Mouse (Mus musculus) hindbrain, embryonic 16.5 days (tissue): ENCODE measurements at regions not wholly inside any gene's neighbourhood (a gene's known extent, or its start where the extent isn't known, plus 50 kb on each side); places are given as distances from the start of the nearest gene placed in this dataset.
A peak's percentile ranks its signal among the peaks of the same experiment; 100 is the strongest.

ENCODE experiments used
- ATAC-seq: fragments of 200-750 bp; cut with Nextera tagmentation; 2 replicates; pipeline ENCODE4 v1.8.0; 2017; ENCODE audit warnings: moderate TSS enrichment, moderate library complexity
- H3K27ac ChIP-seq: fragments of 300-500 bp; sonication (generic); 2 replicates; pipeline ENCODE4 v1.5.1; 2014; ENCODE audit warnings: low read depth, mild to moderate bottlenecking, control low read depth, low read length, moderate library complexity
- H3K27me3 ChIP-seq: fragments of 300-500 bp; sonication (generic); replicated peaks from 2 replicates; pipeline ENCODE4 v1.6.1; 2014; ENCODE audit warnings: low read length; ENCODE audit not compliant: control insufficient read depth, insufficient read depth
- H3K36me3 ChIP-seq: fragments of 300-500 bp; sonication (generic); 2 replicates; pipeline ENCODE4 v1.6.1; 2014; ENCODE audit warnings: mild to moderate bottlenecking, low read length, moderate library complexity, mixed read lengths; ENCODE audit not compliant: control insufficient read depth, insufficient read depth
- H3K4me1 ChIP-seq: fragments of 300-500 bp; sonication (generic); 2 replicates; pipeline ENCODE4 v1.6.1; 2014; ENCODE audit warnings: low read depth, low read length; ENCODE audit not compliant: control insufficient read depth, insufficient read depth
- H3K4me2 ChIP-seq: fragments of 300-500 bp; sonication (generic); 2 replicates; pipeline ENCODE4 v1.6.1; 2014; ENCODE audit warnings: mild to moderate bottlenecking, low read length, control low read depth, moderate library complexity
- H3K4me3 ChIP-seq: fragments of 300-500 bp; sonication (generic); 2 replicates; pipeline ENCODE4 v1.5.1; 2014; ENCODE audit warnings: mild to moderate bottlenecking, low read length, control low read depth, moderate library complexity
- H3K9ac ChIP-seq: fragments of 300-500 bp; sonication (generic); 2 replicates; pipeline ENCODE4 v1.6.1; 2014; ENCODE audit warnings: low read depth, mild to moderate bottlenecking, control low read depth, low read length, moderate library complexity
- H3K9me3 ChIP-seq: fragments of 300-500 bp; sonication (generic); 2 replicates; pipeline ENCODE4 v1.6.1; 2014; ENCODE audit warnings: mild to moderate bottlenecking, low read length, moderate library complexity; ENCODE audit not compliant: control insufficient read depth
- WGBS: fragments of 180-500 bp; shearing (Covaris S2); extraction: QIAGEN DNeasy Blood & Tissue Kit; methylation state at CpG from one replicate; pipeline ENCODE4 v1.1.7; 2014; 5-methylcytosine and 5-hydroxymethylcytosine counted together

GRCm38 (mm10) chr14:47823182-47823581 lies 174.9 kb downstream of the Ktn1 start:
- Histone ChIP-seq H3K9me3 (no peaks in the 10 kb centered on the region), H3K27ac (no peak overlapping the region), H3K4me3 (no peak overlapping the region), H3K4me1 (no peaks in the 10 kb centered on the region; the same call in 1 of the 2 replicates), H3K36me3 (no peaks in the 10 kb centered on the region), H3K27me3 (no peaks in the 10 kb centered on the region), H3K4me2 (no peak overlapping the region), H3K9ac (no peak overlapping the region)
- 63% methylated on average over 9 of the region's 9 CpGs for WGBS
- no peak for ATAC-seq

GRCm38 (mm10) chr14:47823696-47824095 lies 175.4 kb downstream of the Ktn1 start:
- no peaks in the 10 kb centered on the region; the same call in 1 of the 2 replicates for H3K4me1 ChIP-seq
- ATAC-seq: no peak
- H3K4me3 ChIP-seq: no peak overlapping the region

GRCm38 (mm10) chr14:47825446-47825956 lies 177.3 kb downstream of the Ktn1 start:
- ATAC-seq: no peak

More at GRCm38 (mm10) chr14:47823696-47824095, 175.4 kb downstream of the Ktn1 start:
- no peak overlapping the region for H3K9ac ChIP-seq
- H3K27ac ChIP-seq: no peak overlapping the region
- 82% methylated on average over 8 of the region's 8 CpGs for WGBS
- H3K9me3 ChIP-seq: no peaks in the 10 kb centered on the region
- H3K27me3 ChIP-seq: no peaks in the 10 kb centered on the region
- H3K4me2 ChIP-seq: no peak overlapping the region
- H3K36me3 ChIP-seq: no peaks in the 10 kb centered on the region

GRCm38 (mm10) chr14:47826545-47826944 lies 178.3 kb downstream of the Ktn1 start:
- Histone ChIP-seq H3K4me2 (no peak overlapping the region), H3K4me3 (no peak overlapping the region), H3K9ac (no peak overlapping the region), H3K36me3 (no peaks in the 10 kb centered on the region), H3K27ac (no peak overlapping the region), H3K4me1 (no peaks in the 10 kb centered on the region), H3K27me3 (no peaks in the 10 kb centered on the region), H3K9me3 (no peaks in the 10 kb centered on the region)
- WGBS: 48% methylated on average over 4 of the region's 4 CpGs
- peak; percentile 27; the same call in 1 of the 2 replicates for ATAC-seq

More at GRCm38 (mm10) chr14:47825446-47825956, 177.3 kb downstream of the Ktn1 start:
- H3K9me3 ChIP-seq: no peaks in the 10 kb centered on the region
- H3K27me3 ChIP-seq: no peaks in the 10 kb centered on the region
- H3K27ac ChIP-seq: no peak overlapping the region
- no peaks in the 10 kb centered on the region for H3K36me3 ChIP-seq
- no peak overlapping the region for H3K4me3 ChIP-seq
- no peak overlapping the region for H3K4me2 ChIP-seq
- 82% methylated on average over 3 of the region's 3 CpGs for WGBS
- H3K4me1 ChIP-seq: no peaks in the 10 kb centered on the region; the same call in 1 of the 2 replicates
- no peak overlapping the region for H3K9ac ChIP-seq

- no peaks in the 10 kb centered on the region for H3K4me1 ChIP-seq
- H3K27me3 ChIP-seq: no peaks in the 10 kb centered on the region
- no peaks in the 10 kb centered on the region for H3K9me3 ChIP-seq
- no peak overlapping the region for H3K4me3 ChIP-seq
- no peak overlapping the region for H3K9ac ChIP-seq
- WGBS: 74% methylated on average over 2 of the region's 2 CpGs
- no peak overlapping the region for H3K27ac ChIP-seq
- no peak for ATAC-seq
- no peak overlapping the region for H3K4me2 ChIP-seq
- H3K36me3 ChIP-seq: no peaks in the 10 kb centered on the region
These were observed 179.4 kb downstream of the Ktn1 start for GRCm38 (mm10) chr14:47827623-47828022.

GRCm38 (mm10) chr14:47833696-47834095 lies 185.4 kb downstream of the Ktn1 start:
- Histone ChIP-seq H3K4me3 (no peak overlapping the region), H3K27me3 (no peaks in the 10 kb centered on the region), H3K4me1 (no peaks in the 10 kb centered on the region), H3K27ac (no peak overlapping the region), H3K36me3 (no peaks in the 10 kb centered on the region), H3K9me3 (no peaks in the 10 kb centered on the region), H3K9ac (no peak overlapping the region), H3K4me2 (no peak overlapping the region)
- no peak for ATAC-seq
- 72% methylated on average over 10 of the region's 10 CpGs for WGBS

GRCm38 (mm10) chr14:47835408-47835807 lies 187.2 kb downstream of the Ktn1 start:
- Histone ChIP-seq H3K4me1 (peaks cover 4% of the 10 kb centered on the region; the same call in 1 of the 2 replicates), H3K9me3 (no peaks in the 10 kb centered on the region), H3K4me2 (no peak overlapping the region), H3K27ac (no peak overlapping the region), H3K36me3 (no peaks in the 10 kb centered on the region), H3K4me3 (no peak overlapping the region), H3K27me3 (no peaks in the 10 kb centered on the region), H3K9ac (no peak overlapping the region)
- no peak for ATAC-seq
- 65% methylated on average over 4 of the region's 4 CpGs for WGBS

- Histone ChIP-seq H3K27ac (no peak overlapping the region), H3K9ac (no peak overlapping the region), H3K36me3 (no peaks in the 10 kb centered on the region), H3K9me3 (no peaks in the 10 kb centered on the region), H3K4me2 (no peak overlapping the region), H3K27me3 (no peaks in the 10 kb centered on the region), H3K4me1 (peaks cover 4% of the 10 kb centered on the region; the same call in 1 of the 2 replicates), H3K4me3 (no peak overlapping the region)
- 54% methylated on average over 6 of the region's 6 CpGs for WGBS
- ATAC-seq: no peak
These were observed 191.4 kb downstream of the Ktn1 start for GRCm38 (mm10) chr14:47839493-47840215.

- Histone ChIP-seq H3K4me1 (peaks cover 4% of the 10 kb centered on the region; the same call in 1 of the 2 replicates), H3K27ac (no peak overlapping the region), H3K36me3 (no peaks in the 10 kb centered on the region), H3K9me3 (no peaks in the 10 kb centered on the region), H3K4me2 (no peak overlapping the region), H3K9ac (no peak overlapping the region), H3K27me3 (no peaks in the 10 kb centered on the region), H3K4me3 (no peak overlapping the region)
- no peak for ATAC-seq
- WGBS: 86% methylated on average over 1 of the region's 1 CpGs
These were observed 196.1 kb downstream of the Ktn1 start for GRCm38 (mm10) chr14:47844366-47844765.
